In the genomic region with DNA sequence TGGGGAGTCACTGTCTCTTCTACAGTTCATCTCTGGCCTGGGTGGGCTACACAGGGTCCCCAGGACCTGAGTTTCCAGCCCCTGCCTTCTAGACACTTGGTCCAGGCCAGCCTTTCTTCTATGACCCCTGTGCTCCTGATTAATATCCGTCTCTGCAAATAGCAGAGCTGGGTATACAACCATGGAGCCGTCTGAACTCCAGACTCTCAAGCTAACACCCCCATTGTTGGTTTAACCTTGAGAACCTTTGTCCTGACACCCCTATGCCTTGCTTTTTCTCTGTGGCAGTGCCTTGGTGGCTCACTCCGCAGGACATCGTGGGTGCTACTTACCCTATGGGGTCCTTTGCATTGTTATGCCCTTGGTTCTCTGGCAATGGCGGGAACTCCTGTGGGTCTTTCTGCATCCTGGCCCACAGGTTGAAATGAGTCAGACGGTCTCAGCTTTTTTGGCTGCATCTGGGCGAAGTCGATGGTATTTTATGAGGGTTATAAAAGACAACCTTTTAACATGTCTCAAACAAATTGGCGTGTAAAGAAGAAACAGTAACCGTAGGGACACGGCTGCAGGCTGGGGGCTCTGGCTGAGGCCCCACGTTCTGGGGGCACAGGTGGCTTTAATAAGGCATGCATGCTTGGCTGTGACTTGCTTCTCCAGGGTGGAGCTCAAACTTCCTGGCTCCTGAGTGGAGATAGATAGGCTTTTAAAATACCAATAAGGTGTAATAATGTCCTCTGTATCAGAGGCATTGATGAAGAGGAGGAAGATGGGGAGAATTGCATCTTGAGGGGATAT, we compare ENCODE assay signal across 17 mouse cellular contexts. TPM values are rescaled to one million over a fixed set of nuclear protein-coding genes. Genes with fewer than 3 reads are reported as not detected.
DNase-seq lines count a peak whose midpoint lies in the region; ATAC-seq and TF ChIP-seq lines count a peak whose summit lies in the region.
"Had no signal": no experiment of that assay in that cellular context is flagged by ENCODE, and none has a peak within 500 bp of the region (broad histone marks: within the 10 kb centered on the region; RNA-seq: fewer than 3 reads in every experiment).

No protein-coding gene starts in this region.

- intact Hi-C loops in gastrocnemius, postnatal 36 days (cut with DNase I): no loop called here

- H3K27ac ChIP-seq in ES-Bruce4 (ENCODE audit: insufficient read depth, low read length): peak overlapping the region; percentile 99
- H3K27ac ChIP-seq in intestine, embryonic 15.5 days: peak overlapping the region; percentile 9
- H3K27ac ChIP-seq in small intestine, adult 2 months (ENCODE audit: insufficient read depth, low read depth, low read length): peak overlapping the region; percentile 56
- no peak overlapping the region for H3K27ac ChIP-seq in kidney, embryonic 16.5 days (ENCODE audit: low read length)
- H3K27ac ChIP-seq: liver, embryonic 13.5 days; neural tube, embryonic 12.5 days had no signal

- peak overlapping the region; percentile 48 for H3K9ac ChIP-seq in ES-Bruce4 (ENCODE audit: low read depth, poor library complexity, severe bottlenecking)
- H3K9ac ChIP-seq in intestine, embryonic 15.5 days: no peak overlapping the region
- no peak overlapping the region for H3K9ac ChIP-seq in kidney, embryonic 16.5 days (replicated peaks; ENCODE audit: low read length)
- H3K9ac ChIP-seq: liver, embryonic 13.5 days; neural tube, embryonic 12.5 days had no signal

- H3K4me3 ChIP-seq in ES-Bruce4 (ENCODE audit: low read depth, low read length): no peak overlapping the region
- no peak overlapping the region for H3K4me3 ChIP-seq in intestine, embryonic 15.5 days (replicated peaks)
- H3K4me3 ChIP-seq in small intestine, adult 2 months (ENCODE audit: low read depth, low read length): no peak overlapping the region
- H3K4me3 ChIP-seq in kidney, embryonic 16.5 days (ENCODE audit: low read length): no peak overlapping the region
- H3K4me3 ChIP-seq: liver, embryonic 13.5 days; neural tube, embryonic 12.5 days had no signal

- TF ChIP-seq POLR2A in ES-Bruce4 (IDR thresholded peaks at IDR 0.05; ENCODE audit: insufficient read depth, low read length): no peak
- no peak for TF ChIP-seq POLR2A in small intestine, adult 2 months (IDR thresholded peaks at IDR 0.05; ENCODE audit: low read depth, low read length)

- TF ChIP-seq EP300 in ES-Bruce4 (IDR thresholded peaks at IDR 0.05; ENCODE audit: insufficient read depth, low read depth, low read length): 0 out of 2 replicates have a peak, but pooled peaks have one; percentile 26

- WGBS in intestine, embryonic 15.5 days: 42% methylated on average over 12 of the region's 12 CpGs
- 43% methylated on average over 12 of the region's 12 CpGs for WGBS in small intestine, adult 2 months
- 37% methylated on average over 12 of the region's 12 CpGs for WGBS in kidney, embryonic 16.5 days

- H3K27me3 ChIP-seq in ES-Bruce4 (ENCODE audit: control insufficient read depth, insufficient read depth, low read length, poor library complexity, severe bottlenecking): no peaks in the 10 kb centered on the region
- H3K27me3 ChIP-seq in intestine, embryonic 15.5 days (replicated peaks): no peaks in the 10 kb centered on the region
- no peaks in the 10 kb centered on the region for H3K27me3 ChIP-seq in small intestine, adult 2 months (ENCODE audit: control insufficient read depth, insufficient read depth, low read length)
- H3K27me3 ChIP-seq in kidney, embryonic 16.5 days (ENCODE audit: insufficient read depth, low read length): no peaks in the 10 kb centered on the region

- ATAC-seq in intestine, embryonic 15.5 days: no peak
- ATAC-seq in kidney, embryonic 16.5 days (ENCODE audit: low FRiP score, low TSS enrichment): no peak
- ATAC-seq: forebrain, embryonic 14.5 days; hindbrain, embryonic 16.5 days had no signal

- DNase-seq in R1 (ENCODE audit: low read depth, low spot score): peak; percentile 58
- no peak for DNase-seq in gastrocnemius, postnatal 36 days
- DNase-seq in right cerebral cortex, postnatal 36 days (ENCODE audit: low spot score in 2 of 2): no peak
- DNase-seq: cerebellum, postnatal 14 days; heart, adult 18-20 months; heart, postnatal 10 days; kidney, postnatal 10 days; layer of hippocampus, adult 9-11 months; liver, embryonic 13.5 days; spleen, adult 18-20 months had no signal

- no peak overlapping the region for H3K4me2 ChIP-seq in intestine, embryonic 15.5 days (replicated peaks)
- H3K4me2 ChIP-seq in kidney, embryonic 16.5 days (replicated peaks; ENCODE audit: low read depth, low read length): no peak overlapping the region
- H3K4me2 ChIP-seq: liver, embryonic 13.5 days; neural tube, embryonic 12.5 days had no signal

- H3K4me1 ChIP-seq in ES-Bruce4 (ENCODE audit: control insufficient read depth, insufficient read depth, low read length): peaks cover 14% of the 10 kb centered on the region
- H3K4me1 ChIP-seq in intestine, embryonic 15.5 days (replicated peaks): peaks cover 33% of the 10 kb centered on the region
- H3K4me1 ChIP-seq in small intestine, adult 2 months (ENCODE audit: control insufficient read depth, insufficient read depth, insufficient read length, low read length): peaks cover 19% of the 10 kb centered on the region
- peaks cover 29% of the 10 kb centered on the region for H3K4me1 ChIP-seq in kidney, embryonic 16.5 days (ENCODE audit: insufficient read depth, low read length)

- H3K36me3 ChIP-seq in ES-Bruce4 (ENCODE audit: control insufficient read depth, insufficient read depth, low read length, poor library complexity, severe bottlenecking): no peaks in the 10 kb centered on the region
- no peaks in the 10 kb centered on the region for H3K36me3 ChIP-seq in intestine, embryonic 15.5 days
- no peaks in the 10 kb centered on the region for H3K36me3 ChIP-seq in small intestine, adult 2 months (ENCODE audit: control insufficient read depth, insufficient read depth, low read length)
- H3K36me3 ChIP-seq in kidney, embryonic 16.5 days (ENCODE audit: insufficient read depth, low read length): no peaks in the 10 kb centered on the region
- H3K36me3 ChIP-seq: liver, embryonic 13.5 days; neural tube, embryonic 12.5 days had no signal

- TF ChIP-seq CTCF in ES-Bruce4 (IDR thresholded peaks at IDR 0.05; ENCODE audit: low read depth, low read length): no peak
- TF ChIP-seq CTCF in small intestine, adult 2 months (IDR thresholded peaks at IDR 0.05; ENCODE audit: extremely low read depth, insufficient read length, insufficient replicate concordance, low read depth, low read length): no peak

- no peaks in the 10 kb centered on the region for H3K9me3 ChIP-seq in ES-Bruce4 (replicated peaks; ENCODE audit: control insufficient read depth, insufficient read depth, low read length, poor library complexity, severe bottlenecking)
- H3K9me3 ChIP-seq in intestine, embryonic 15.5 days: no peaks in the 10 kb centered on the region
- no peaks in the 10 kb centered on the region for H3K9me3 ChIP-seq in kidney, embryonic 16.5 days (ENCODE audit: low read length)
- H3K9me3 ChIP-seq: liver, embryonic 13.5 days; neural tube, embryonic 12.5 days had no signal

RNA-seq across cellular contexts. Expression of a gene that starts 2.5 kb away (rescaled TPM):
- polyA plus RNA-seq in ES-Bruce4 (2011; ENCODE audit: insufficient read depth, insufficient read length, low read depth, missing spikeins): 116 and 119 TPM in 2 replicates
- polyA plus RNA-seq in intestine, embryonic 15.5 days (2015; fragmentation: Nextera tagmentation; extraction: Ambion mirVana): 100 and 106 TPM in 2 replicates
- polyA plus RNA-seq in small intestine, adult 2 months (2012; rRNA removed): 35.8 and 75.6 TPM in 2 replicates
- 10 to 100 TPM in 1 of 2 experiments, 1 to 10 TPM in 1; 7.9 to 10.5 TPM for total RNA-seq in gastrocnemius, postnatal 36 days (2021)
- polyA plus RNA-seq in kidney, embryonic 16.5 days (2015; fragmentation: Nextera tagmentation; extraction: Ambion mirVana): 52.7 and 54.8 TPM in 2 replicates
